Mouse (Mus musculus) midbrain, embryonic 16.5 days (tissue): ENCODE measurements around the gene Gm49373. TPM values are rescaled to one million over a fixed set of nuclear protein-coding genes. Genes with fewer than 3 reads are reported as not detected.
"Not testable (repeated sequence)": the region's sequence is repeated elsewhere in the genome, so short reads cannot be mapped to it uniquely, and the experiment has no call there.

Source experiments
- ATAC-seq: fragments of 200-750 bp; cut with Nextera tagmentation; 2 replicates; pipeline ENCODE4 v1.8.0; 2017; ENCODE audit warnings: moderate TSS enrichment
- H3K27ac ChIP-seq: fragments of 300-500 bp; sonication (generic); 2 replicates; pipeline ENCODE4 v1.5.1; 2014; ENCODE audit warnings: mild to moderate bottlenecking, low read length, mixed read lengths
- H3K27me3 ChIP-seq: fragments of 300-500 bp; sonication (generic); 2 replicates; pipeline ENCODE4 v1.6.1; 2014; ENCODE audit warnings: low read depth, low read length, mixed read lengths; ENCODE audit not compliant: control insufficient read depth, insufficient read depth
- H3K36me3 ChIP-seq: fragments of 300-500 bp; sonication (generic); 2 replicates; pipeline ENCODE4 v1.6.1; 2014; ENCODE audit warnings: mild to moderate bottlenecking, low read length, moderate library complexity, mixed read lengths; ENCODE audit not compliant: control insufficient read depth, insufficient read depth
- H3K4me1 ChIP-seq: fragments of 300-500 bp; sonication (generic); 2 replicates; pipeline ENCODE4 v1.6.1; 2014; ENCODE audit warnings: mild to moderate bottlenecking, low read length, mixed read lengths; ENCODE audit not compliant: control insufficient read depth, insufficient read depth
- H3K4me2 ChIP-seq: fragments of 300-500 bp; sonication (generic); 2 replicates; pipeline ENCODE4 v1.6.1; 2014; ENCODE audit warnings: mild to moderate bottlenecking, low read length, mixed read lengths
- H3K4me3 ChIP-seq: fragments of 300-500 bp; sonication (generic); 2 replicates; pipeline ENCODE4 v1.5.1; 2014; ENCODE audit warnings: low read depth, mild to moderate bottlenecking, low read length, moderate library complexity, mixed read lengths
- H3K9ac ChIP-seq: fragments of 300-500 bp; sonication (generic); 2 replicates; pipeline ENCODE4 v1.6.1; 2014; ENCODE audit warnings: low read depth, low read length, mixed read lengths
- H3K9me3 ChIP-seq: fragments of 300-500 bp; sonication (generic); replicated peaks from 2 replicates; pipeline ENCODE4 v1.6.1; 2014; ENCODE audit warnings: mild to moderate bottlenecking, low read length, mixed read lengths; ENCODE audit not compliant: control insufficient read depth, poor library complexity, severe bottlenecking
- WGBS: fragments of 180-500 bp; shearing (Covaris S2); extraction: QIAGEN DNeasy Blood & Tissue Kit; methylation state at CpG from one replicate; pipeline ENCODE4 v1.1.7; 2014; 5-methylcytosine and 5-hydroxymethylcytosine counted together
- polyA plus RNA-seq: library from polyadenylated mRNA; unstranded; fragments of >200 nt; fragmentation: Nextera tagmentation; extraction: Ambion mirVana; gene quantifications from 2 replicates; pipeline ENCODE4 v1.2.1, GENCODE M21; 2015

The Gm49373 gene
- polyA plus RNA-seq, 1 experiment from 2014 or later: 1.9 TPM

DNA sequence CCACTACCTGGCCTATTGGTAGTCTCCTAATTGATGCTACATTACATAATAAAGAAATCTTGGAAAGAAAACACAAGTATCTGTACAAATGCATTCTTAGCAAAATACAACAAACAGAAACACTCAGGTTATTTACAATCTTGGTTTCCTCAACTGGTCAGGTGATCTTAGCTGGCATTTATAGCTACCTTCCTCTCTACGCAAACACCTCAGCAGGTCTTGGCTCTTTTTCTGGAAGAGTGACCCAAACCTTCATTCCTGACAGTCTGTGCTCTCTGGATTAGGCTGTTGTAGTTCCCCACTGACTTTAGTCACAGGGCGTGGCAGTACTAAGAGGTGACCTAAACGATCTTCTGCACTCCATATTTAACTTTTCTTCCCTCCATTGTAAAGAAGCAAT is 27.7 kb downstream of the Gm49373 start:
- no peak overlapping the region for H3K9ac ChIP-seq
- no peak overlapping the region for H3K4me3 ChIP-seq
- WGBS: 82% methylated on average over 3 of the region's 3 CpGs
- no peaks in the 10 kb centered on the region for H3K9me3 ChIP-seq
- no peaks in the 10 kb centered on the region for H3K36me3 ChIP-seq
- ATAC-seq: no peak
- H3K4me2 ChIP-seq: no peak overlapping the region
- no peak overlapping the region for H3K27ac ChIP-seq
- peaks cover 5% of the 10 kb centered on the region for H3K27me3 ChIP-seq
- no peaks in the 10 kb centered on the region for H3K4me1 ChIP-seq

DNA sequence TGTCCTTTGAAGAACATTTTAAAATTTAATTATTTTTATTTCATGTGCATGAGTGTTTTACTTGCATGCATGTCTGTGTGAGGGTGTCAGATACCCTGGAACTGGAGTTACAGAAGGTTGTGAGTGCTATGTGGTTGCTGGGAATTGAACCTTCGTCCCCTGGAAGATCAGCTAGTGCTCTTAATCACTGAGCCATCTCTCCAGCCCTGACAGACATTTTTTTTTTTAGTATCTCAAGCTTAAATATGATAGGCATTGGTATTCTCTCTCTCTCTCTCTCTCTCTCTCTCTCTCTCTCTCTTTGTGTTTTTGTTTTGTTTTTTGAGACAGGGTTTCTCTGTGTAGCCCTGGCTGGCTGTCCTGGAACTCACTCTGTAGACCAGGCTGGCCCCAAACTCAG is 28.1 kb downstream of the Gm49373 start:
- not testable (repeated sequence) for H3K4me2 ChIP-seq, ATAC-seq, H3K9ac ChIP-seq, H3K27ac ChIP-seq, H3K9me3 ChIP-seq, H3K27me3 ChIP-seq, H3K4me1 ChIP-seq, H3K4me3 ChIP-seq, H3K36me3 ChIP-seq
- WGBS: 68% methylated on average over 1 of the region's 1 CpGs

DNA sequence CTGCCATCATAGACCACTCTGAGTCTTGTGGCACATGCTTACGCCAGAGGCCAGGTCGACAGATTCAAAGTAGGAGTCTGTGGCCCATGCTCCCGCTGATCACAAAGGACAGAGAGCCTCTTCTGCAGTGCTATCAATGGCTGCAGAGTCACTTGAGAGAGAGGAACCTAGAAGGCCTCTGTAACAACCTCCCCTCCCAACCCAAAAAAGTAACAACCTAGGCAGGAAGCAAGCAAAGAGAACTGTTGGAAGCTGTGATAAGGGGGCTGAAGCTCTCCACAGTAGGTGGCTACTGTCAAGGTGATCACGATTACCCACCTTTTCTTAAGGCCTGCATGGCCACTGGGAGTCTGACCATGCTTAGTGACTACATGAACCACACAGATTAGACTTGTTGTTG is 29.3 kb downstream of the Gm49373 start:
- no peak overlapping the region for H3K9ac ChIP-seq
- no peaks in the 10 kb centered on the region for H3K4me1 ChIP-seq
- H3K36me3 ChIP-seq: no peaks in the 10 kb centered on the region
- peaks cover 18% of the 10 kb centered on the region for H3K27me3 ChIP-seq
- no peaks in the 10 kb centered on the region for H3K9me3 ChIP-seq
- H3K27ac ChIP-seq: no peak overlapping the region
- no peak overlapping the region for H3K4me2 ChIP-seq
- WGBS: 93% methylated on average over 4 of the region's 4 CpGs
- no peak overlapping the region for H3K4me3 ChIP-seq
- no peak for ATAC-seq

DNA sequence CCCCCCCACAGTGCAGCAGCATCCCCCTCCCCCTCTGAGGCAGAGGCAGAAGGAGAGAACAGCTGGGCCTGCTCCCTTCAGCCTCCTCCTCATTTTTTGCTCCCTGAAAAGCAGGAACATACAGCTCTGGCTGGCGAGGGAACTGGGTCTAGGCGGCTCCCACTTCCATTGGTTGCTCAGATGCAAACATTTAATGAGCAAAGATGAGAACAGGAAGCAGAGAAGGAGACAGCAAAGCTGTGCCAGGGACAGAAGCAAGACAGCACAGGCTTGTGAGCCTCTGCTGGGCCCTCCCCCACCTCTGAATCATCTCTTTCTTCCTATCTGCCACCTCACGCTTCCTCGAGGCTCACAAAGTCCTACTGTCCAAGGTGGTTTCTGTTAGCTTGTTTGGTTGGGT is 31.6 kb downstream of the Gm49373 start:
- no peaks in the 10 kb centered on the region for H3K36me3 ChIP-seq
- no peaks in the 10 kb centered on the region for H3K9me3 ChIP-seq
- no peak overlapping the region for H3K27ac ChIP-seq
- WGBS: 52% methylated on average over 4 of the region's 4 CpGs
- no peak overlapping the region for H3K9ac ChIP-seq
- no peak overlapping the region for H3K4me2 ChIP-seq
- H3K27me3 ChIP-seq: peaks cover 41% of the 10 kb centered on the region
- H3K4me1 ChIP-seq: peaks cover 18% of the 10 kb centered on the region
- H3K4me3 ChIP-seq: no peak overlapping the region
- ATAC-seq: no peak

DNA sequence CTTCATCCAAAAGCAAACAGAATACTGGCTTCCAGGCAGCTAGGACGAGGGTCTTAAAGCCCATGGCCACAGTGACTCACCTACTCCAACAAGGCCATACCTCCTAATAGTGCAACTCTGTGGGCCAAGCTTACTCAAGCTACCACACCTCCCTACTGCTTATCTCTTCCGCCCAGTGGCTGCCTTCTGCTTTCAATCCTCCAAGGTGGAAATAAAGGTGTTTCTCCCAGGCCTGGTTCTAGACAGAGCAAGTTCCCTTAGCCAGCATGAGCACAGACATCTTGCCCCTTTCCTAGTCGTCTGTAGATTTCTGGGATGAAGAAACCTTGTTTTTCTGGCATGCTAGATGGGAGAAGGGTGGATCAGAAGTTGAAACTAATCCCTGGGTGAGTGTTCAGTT is 33.1 kb downstream of the Gm49373 start:
- no peak for ATAC-seq
- Histone ChIP-seq H3K9ac (no peak overlapping the region), H3K9me3 (no peaks in the 10 kb centered on the region), H3K27me3 (peaks cover 55% of the 10 kb centered on the region), H3K36me3 (no peaks in the 10 kb centered on the region), H3K4me3 (no peak overlapping the region), H3K27ac (no peak overlapping the region), H3K4me2 (no peak overlapping the region), H3K4me1 (peaks cover 26% of the 10 kb centered on the region)
- 70% methylated on average over 3 of the region's 3 CpGs for WGBS

DNA sequence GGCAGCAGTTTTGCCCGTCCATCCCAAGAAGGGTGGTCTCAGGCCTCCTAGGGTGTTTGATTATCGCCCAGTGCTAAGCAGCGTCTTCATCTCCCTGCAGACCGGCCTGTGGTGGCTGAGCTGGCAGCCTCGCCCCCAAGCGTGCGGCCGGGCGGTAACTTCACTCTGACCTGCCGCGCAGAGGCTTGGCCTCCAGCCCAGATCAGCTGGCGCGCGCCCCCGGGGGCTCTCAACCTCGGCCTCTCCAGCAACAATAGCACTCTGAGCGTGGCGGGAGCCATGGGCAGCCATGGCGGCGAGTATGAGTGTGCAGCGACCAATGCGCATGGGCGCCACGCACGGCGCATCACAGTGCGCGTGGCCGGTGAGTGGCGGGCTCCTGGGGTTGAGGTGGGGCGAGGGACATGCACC is 35.4 kb downstream of the Gm49373 start:
- 1% methylated on average over 31 of the region's 31 CpGs for WGBS
- ATAC-seq: peak; percentile 76
- Histone ChIP-seq H3K9me3 (no peaks in the 10 kb centered on the region), H3K36me3 (no peaks in the 10 kb centered on the region), H3K4me1 (peaks cover 41% of the 10 kb centered on the region), H3K27me3 (peaks cover 74% of the 10 kb centered on the region), H3K4me3 (peak overlapping the region; percentile 57), H3K27ac (no peak overlapping the region), H3K4me2 (peak overlapping the region; percentile 86), H3K9ac (peak overlapping the region; percentile 84)

DNA sequence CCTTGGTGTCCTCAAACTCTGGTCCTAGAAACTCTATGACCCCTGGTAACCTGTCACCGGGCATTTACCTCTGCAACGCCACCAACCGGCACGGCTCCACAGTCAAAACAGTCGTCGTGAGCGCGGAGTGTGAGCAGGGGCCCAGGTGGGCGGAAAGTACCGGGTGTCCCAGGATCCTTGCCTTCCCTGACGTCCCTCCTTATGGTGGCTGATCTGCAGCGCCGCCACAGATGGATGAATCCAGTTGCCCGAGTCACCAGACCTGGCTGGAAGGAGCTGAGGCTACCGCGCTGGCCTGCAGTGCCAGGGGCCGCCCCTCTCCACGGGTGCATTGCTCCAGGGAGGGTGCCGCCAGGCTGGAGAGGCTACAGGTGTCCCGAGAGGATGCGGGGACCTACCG is 36.2 kb downstream of the Gm49373 start:
- peaks cover 49% of the 10 kb centered on the region for H3K4me1 ChIP-seq
- no peaks in the 10 kb centered on the region for H3K9me3 ChIP-seq
- peak; percentile 6; the same call in 1 of the 2 replicates for ATAC-seq
- no peak overlapping the region for H3K27ac ChIP-seq
- peak overlapping the region; percentile 86 for H3K4me2 ChIP-seq
- WGBS: 1% methylated on average over 22 of the region's 22 CpGs
- peaks cover 81% of the 10 kb centered on the region for H3K27me3 ChIP-seq
- peak overlapping the region; percentile 57 for H3K4me3 ChIP-seq
- H3K36me3 ChIP-seq: no peaks in the 10 kb centered on the region
- H3K9ac ChIP-seq: peak overlapping the region; percentile 84

DNA sequence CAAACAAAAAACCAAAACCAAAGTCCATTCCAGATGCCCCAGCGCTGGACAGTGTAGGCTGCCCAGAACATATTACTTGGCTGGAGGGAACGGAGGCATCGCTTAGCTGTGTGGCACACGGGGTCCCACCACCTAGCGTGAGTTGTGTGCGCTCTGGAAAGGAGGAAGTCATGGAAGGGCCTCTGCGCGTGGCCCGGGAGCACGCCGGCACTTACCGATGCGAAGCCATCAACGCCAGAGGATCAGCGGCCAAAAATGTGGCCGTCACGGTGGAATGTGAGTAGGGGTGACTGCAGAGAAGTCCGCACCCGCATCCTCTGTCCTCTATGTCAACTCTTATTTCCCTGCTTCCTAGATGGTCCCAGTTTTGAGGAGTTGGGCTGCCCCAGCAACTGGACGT is 36.7 kb downstream of the Gm49373 start:
- H3K36me3 ChIP-seq: no peaks in the 10 kb centered on the region
- no peaks in the 10 kb centered on the region for H3K9me3 ChIP-seq
- WGBS: 7% methylated on average over 20 of the region's 20 CpGs
- peaks cover 50% of the 10 kb centered on the region for H3K4me1 ChIP-seq
- no peak overlapping the region for H3K27ac ChIP-seq
- ATAC-seq: no peak
- H3K9ac ChIP-seq: no peak overlapping the region
- peak overlapping the region; percentile 57 for H3K4me3 ChIP-seq
- peaks cover 81% of the 10 kb centered on the region for H3K27me3 ChIP-seq
- peak overlapping the region; percentile 86 for H3K4me2 ChIP-seq

DNA sequence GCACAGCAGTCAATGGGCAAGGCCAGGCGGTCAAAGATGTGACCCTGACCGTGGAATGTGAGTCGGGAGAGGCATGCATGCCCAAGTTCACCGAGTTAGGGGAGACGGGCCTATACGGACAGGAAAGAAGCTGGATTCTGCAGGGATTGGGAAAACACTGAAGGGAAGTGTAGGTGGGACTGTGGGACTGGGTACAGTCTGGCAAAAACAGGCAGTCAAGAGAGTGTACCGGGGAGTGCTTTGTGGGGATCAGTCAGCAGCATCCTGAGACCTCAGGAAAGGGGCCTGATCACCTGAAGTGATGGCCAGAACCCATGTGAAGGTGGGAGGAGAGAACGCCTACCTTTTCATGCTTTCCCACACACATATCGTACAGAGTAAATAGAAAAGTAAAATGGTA is 37.3 kb downstream of the Gm49373 start:
- 0 out of 2 replicates have a peak overlapping the region, but pooled peaks have one; percentile 5 for H3K9ac ChIP-seq
- H3K4me2 ChIP-seq: peak overlapping the region; percentile 86
- no peak overlapping the region for H3K27ac ChIP-seq
- WGBS: 15% methylated on average over 9 of the region's 9 CpGs
- H3K4me1 ChIP-seq: peaks cover 53% of the 10 kb centered on the region
- no peaks in the 10 kb centered on the region for H3K9me3 ChIP-seq
- H3K4me3 ChIP-seq: peak overlapping the region; percentile 12; the same call in 1 of the 2 replicates
- peaks cover 79% of the 10 kb centered on the region for H3K27me3 ChIP-seq
- ATAC-seq: no peak
- no peaks in the 10 kb centered on the region for H3K36me3 ChIP-seq
